Mouse (Mus musculus) midbrain, embryonic 11.5 days (tissue): Measurements from ENCODE around the gene Tfcp2. TPM values are rescaled to one million over a fixed set of nuclear protein-coding genes. Genes with fewer than 3 reads are reported as not detected.

Experiments
- ATAC-seq: fragments of 200-750 bp; cut with Nextera tagmentation; 2 replicates; pipeline ENCODE4 v1.8.0; 2017; ENCODE audit warnings: moderate TSS enrichment, moderate library complexity; ENCODE audit not compliant: low FRiP score
- DNase-seq: peaks from one replicate; pipeline ENCODE4 v3.0.0; 2015; ENCODE audit warnings: low spot score; ENCODE audit errors: missing footprints
- H3K27ac ChIP-seq: fragments of 300-500 bp; sonication (generic); 2 replicates; pipeline ENCODE4 v1.5.1; 2014; ENCODE audit warnings: low read depth, low read length
- H3K27me3 ChIP-seq: fragments of 300-500 bp; sonication (generic); 2 replicates; pipeline ENCODE4 v1.6.1; 2014; ENCODE audit warnings: mild to moderate bottlenecking, low read length, moderate library complexity, mixed read lengths; ENCODE audit not compliant: control insufficient read depth, insufficient read depth
- H3K36me3 ChIP-seq: fragments of 300-500 bp; sonication (generic); 2 replicates; pipeline ENCODE4 v1.6.1; 2014; ENCODE audit warnings: mild to moderate bottlenecking, low read length, moderate library complexity, mixed read lengths; ENCODE audit not compliant: control insufficient read depth, insufficient read depth
- H3K4me1 ChIP-seq: fragments of 300-500 bp; sonication (generic); 2 replicates; pipeline ENCODE4 v1.6.1; 2014; ENCODE audit warnings: low read length; ENCODE audit not compliant: control insufficient read depth, insufficient read depth
- H3K4me2 ChIP-seq: fragments of 300-500 bp; sonication (generic); 2 replicates; pipeline ENCODE4 v1.6.1; 2014; ENCODE audit warnings: mild to moderate bottlenecking, moderate library complexity
- H3K4me3 ChIP-seq: fragments of 300-500 bp; sonication (generic); 2 replicates; pipeline ENCODE4 v1.5.1; 2014; ENCODE audit warnings: low read depth, low read length
- H3K9ac ChIP-seq: fragments of 300-500 bp; sonication (generic); 2 replicates; pipeline ENCODE4 v1.6.1; 2014; ENCODE audit warnings: low read length
- H3K9me3 ChIP-seq: fragments of 300-500 bp; sonication (generic); 2 replicates; pipeline ENCODE4 v1.6.1; 2016; ENCODE audit warnings: low read length; ENCODE audit not compliant: control insufficient read depth
- WGBS: fragments of 180-500 bp; shearing (Covaris S2); extraction: QIAGEN DNeasy Blood & Tissue Kit; methylation state at CpG from one replicate; pipeline ENCODE4 v1.1.7; 2014; 5-methylcytosine and 5-hydroxymethylcytosine counted together
- polyA plus RNA-seq: library from polyadenylated mRNA; unstranded; fragments of >200 nt; fragmentation: Nextera tagmentation; extraction: Ambion mirVana; gene quantifications from 2 replicates; pipeline ENCODE4 v1.2.1, GENCODE M21; 2014

The Tfcp2 gene
- polyA plus RNA-seq, 1 experiment from 2014 or later, result 29.9 TPM

GRCm38 (mm10) chr15:100449495-100449894 is 102.3 kb downstream of the Tfcp2 start:
- no peaks in the 10 kb centered on the region for H3K9me3 ChIP-seq
- H3K27me3 ChIP-seq, result no peaks in the 10 kb centered on the region
- H3K9ac ChIP-seq, result no peak overlapping the region
- DNase-seq (no peak), ATAC-seq (no peak)
- H3K4me1 ChIP-seq, result no peaks in the 10 kb centered on the region
- H3K27ac ChIP-seq, result no peak overlapping the region
- no peak overlapping the region for H3K4me3 ChIP-seq
- no peaks in the 10 kb centered on the region for H3K36me3 ChIP-seq
- WGBS, result 97% methylated on average over 3 of the region's 3 CpGs
- H3K4me2 ChIP-seq, result no peak overlapping the region

- Histone ChIP-seq H3K36me3 (no peaks in the 10 kb centered on the region), H3K9me3 (no peaks in the 10 kb centered on the region), H3K4me3 (no peak overlapping the region), H3K27ac (no peak overlapping the region), H3K4me2 (no peak overlapping the region), H3K4me1 (no peaks in the 10 kb centered on the region; the same call in 1 of the 2 replicates), H3K9ac (no peak overlapping the region), H3K27me3 (no peaks in the 10 kb centered on the region)
- no peak for DNase-seq
- 74% methylated on average over 4 of the region's 4 CpGs for WGBS
- no peak for ATAC-seq
Measured at GRCm38 (mm10) chr15:100448572-100448971, 103.2 kb downstream of the Tfcp2 start.

Other genes starting within 250 kb of the Tfcp2 start
- gene Mettl7a1, start 247.9 kb downstream of the Tfcp2 start, polyA plus RNA-seq, result 4.0 and 5.1 TPM in 2 replicates
- not detected in 2 replicates for gene Mettl7a3, start 217.1 kb downstream of the Tfcp2 start, polyA plus RNA-seq
- not detected in 2 replicates for gene Methig1, start 198.9 kb downstream of the Tfcp2 start, polyA plus RNA-seq
- not detected in 2 replicates for gene Mettl7a2, start 198.8 kb downstream of the Tfcp2 start, polyA plus RNA-seq
- not detected in 2 replicates for gene Higd1c, start 187.5 kb downstream of the Tfcp2 start, polyA plus RNA-seq
- not detected in 2 replicates for gene Gm5475, start 129.9 kb downstream of the Tfcp2 start, polyA plus RNA-seq
- 18.2 and 22.2 TPM in 2 replicates for gene Slc11a2, start 126.9 kb downstream of the Tfcp2 start, polyA plus RNA-seq
- gene Letmd1, start 83.0 kb downstream of the Tfcp2 start, polyA plus RNA-seq, result 41.0 and 42.5 TPM in 2 replicates
- gene Csrnp2, start 56.5 kb downstream of the Tfcp2 start, polyA plus RNA-seq, result 20.4 and 21.4 TPM in 2 replicates
- gene Pou6f1, start 48.0 kb upstream of the Tfcp2 start, polyA plus RNA-seq, result 15.0 and 15.6 TPM in 2 replicates
- 258 and 272 TPM in 2 replicates for gene Dazap2, start 63.3 kb upstream of the Tfcp2 start, polyA plus RNA-seq
- gene Smagp, start 84.9 kb upstream of the Tfcp2 start, polyA plus RNA-seq, result 3.8 and 3.9 TPM in 2 replicates
- gene Bin2, start 117.5 kb upstream of the Tfcp2 start, polyA plus RNA-seq, result 3.4 TPM in 2 replicates
- gene Cela1, start 135.9 kb upstream of the Tfcp2 start, polyA plus RNA-seq, result 1.1 and 1.4 TPM in 2 replicates
- gene Galnt6, start 177.4 kb upstream of the Tfcp2 start, polyA plus RNA-seq, result 0.04 TPM in 1 of 2 replicates, not detected in the other
- 7.1 and 9.2 TPM in 2 replicates for gene Slc4a8, start 209.7 kb upstream of the Tfcp2 start, polyA plus RNA-seq